Mouse (Mus musculus): ENCODE results near the gene Six6.

DNA sequence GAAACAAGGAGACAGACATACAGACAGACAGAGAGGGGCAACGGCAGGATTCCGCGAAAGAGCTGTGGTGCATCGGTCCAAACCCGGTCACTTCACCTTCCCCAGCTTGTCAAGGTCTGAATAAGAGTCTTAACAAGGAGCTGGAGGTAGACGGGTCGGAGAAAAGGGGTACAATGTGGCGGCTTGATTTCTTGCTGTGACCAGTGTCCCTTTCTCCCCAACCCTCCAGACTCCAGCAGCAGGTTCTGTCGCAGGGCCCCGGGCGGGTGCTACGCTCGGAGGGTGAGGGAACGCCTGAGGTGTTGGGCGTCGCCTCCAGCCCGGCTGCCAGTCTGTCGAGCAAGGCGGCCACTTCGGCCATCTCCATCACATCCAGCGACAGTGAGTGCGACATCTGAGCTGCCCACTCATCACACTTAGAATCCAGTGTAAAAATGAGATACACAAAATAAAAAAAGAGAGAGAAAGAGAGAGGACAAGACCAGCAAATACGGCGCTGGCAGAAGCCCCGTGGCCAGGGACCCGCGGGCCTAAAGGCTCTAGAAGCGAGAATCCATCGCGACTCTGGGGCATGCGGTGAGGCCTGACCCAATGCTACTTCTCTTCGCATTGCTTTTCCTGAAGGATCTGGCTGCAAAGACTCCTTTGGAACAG is 1.8 kb downstream of the Six6 start:
- TF ChIP-seq CTCF (IDR thresholded peaks at IDR 0.05; ENCODE audit: insufficient read depth, low read depth, low read length) (no peak), POLR2A (IDR thresholded peaks at IDR 0.05; ENCODE audit: insufficient read depth, low read depth, low read length) (no peak)
